ENCODE assay signal across 18 mouse cellular contexts in the genomic region with DNA sequence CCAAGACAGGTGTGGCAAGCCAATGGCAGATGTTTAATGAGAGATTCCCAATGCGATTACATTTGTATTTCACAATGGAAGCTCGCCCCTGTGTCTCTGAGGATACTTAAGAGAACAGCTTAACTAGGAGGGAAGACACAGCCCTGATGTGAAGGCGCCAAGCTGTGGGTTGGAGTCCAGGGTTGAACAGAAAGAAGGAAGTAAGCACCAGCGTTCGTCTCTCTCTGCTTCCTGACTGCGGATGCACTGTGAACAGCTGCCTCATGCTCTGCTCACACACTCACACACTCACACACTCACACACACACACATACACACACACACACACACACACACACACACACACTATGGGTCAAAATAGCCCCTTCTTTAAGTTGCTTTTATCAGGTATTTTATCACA. TPM values are rescaled to one million over a fixed set of nuclear protein-coding genes. Genes with fewer than 3 reads are reported as not detected.
DNase-seq lines count a peak whose midpoint lies in the region; ATAC-seq lines count a peak whose summit lies in the region.
"Had no signal": no experiment of that assay in that cellular context is flagged by ENCODE, and none has a peak within 500 bp of the region (broad histone marks: within the 10 kb centered on the region; RNA-seq: fewer than 3 reads in every experiment).

No protein-coding gene starts in this region.

- peak; percentile 53 for DNase-seq in 416B (ENCODE audit: low read depth)
- peak; percentile 66 for DNase-seq in A20 (ENCODE audit: low read depth, low spot score)
- no peak for DNase-seq in thymus, postnatal 25 days
- no peak for DNase-seq in kidney, postnatal 14 days
- DNase-seq: adrenal gland, adult 8-10 months; adrenal gland, postnatal 14 days; adrenal gland, postnatal 36 days; cerebellum, adult 11-12 months; cerebellum, adult 2 months; cerebellum, adult 9-10 months; cerebellum, postnatal 10 days; cerebellum, postnatal 25 days; embryo, embryonic 11 days had no signal

- peak; percentile 65 for ATAC-seq in granulocyte monocyte progenitor cell, adult 5-6 weeks (replicated peaks; ENCODE audit: poor library complexity, severe bottlenecking)
- ATAC-seq: activated CD4-positive, CD25-positive, alpha-beta regulatory T cell, adult 4 months; forebrain, embryonic 14.5 days; forebrain, embryonic 16.5 days; Patski had no signal

RNA-seq across cellular contexts. Expression of a gene that starts 19.5 kb away (rescaled TPM):
- total RNA-seq in granulocyte monocyte progenitor cell, adult 5-6 weeks (2014; fragmentation: Nextera tagmentation), result 28.2 and 40.2 TPM in 2 replicates
- total RNA-seq in granulocyte monocyte progenitor cell, adult 5-6 weeks (2017), result 6.5 and 6.7 TPM in 2 replicates

RNA-seq across cellular contexts. Expression of a gene that starts 36.4 kb away (rescaled TPM):
- total RNA-seq in granulocyte monocyte progenitor cell, adult 5-6 weeks (2014; fragmentation: Nextera tagmentation), result 11.9 and 16.4 TPM in 2 replicates
- 16.4 and 17.7 TPM in 2 replicates for total RNA-seq in granulocyte monocyte progenitor cell, adult 5-6 weeks (2017)

Comparison
In these comparisons a context has a peak if more than half of its experiments do, and no peak if none do; other contexts are left out.
1. DNase-seq: peak in 416B (single experiment) and A20 (single experiment); none in thymus, postnatal 25 days (single experiment) and kidney, postnatal 14 days (single experiment).